Mouse (Mus musculus) urinary bladder, adult 2 months (tissue): ENCODE measurements at regions not wholly inside any gene's neighbourhood (a gene's known extent, or its start where the extent isn't known, plus 50 kb on each side); places are given as distances from the start of the nearest gene placed in this dataset.

ENCODE experiments used
- DNase-seq: peaks from one replicate; pipeline ENCODE4 v3.0.0; 2022; ENCODE audit warnings: low spot score

- DNase-seq: no peak
Measured at GRCm38 (mm10) chr13:44553363-44553762, 175.9 kb upstream of the Jarid2 start.

- DNase-seq: no peak
Measured at GRCm38 (mm10) chr13:44554686-44555463, 174.4 kb upstream of the Jarid2 start.

GRCm38 (mm10) chr13:44555979-44556378, 173.3 kb upstream of the Jarid2 start:
- DNase-seq: no peak

- DNase-seq: no peak
Measured at GRCm38 (mm10) chr13:44558051-44558450, 171.2 kb upstream of the Jarid2 start.

GRCm38 (mm10) chr13:44558491-44559177, 170.6 kb upstream of the Jarid2 start:
- DNase-seq: no peak

GRCm38 (mm10) chr13:44559178-44559565, 170.1 kb upstream of the Jarid2 start:
- DNase-seq: no peak

- no peak for DNase-seq
Measured at GRCm38 (mm10) chr13:44559706-44560105, 169.6 kb upstream of the Jarid2 start.

- no peak for DNase-seq
Measured at GRCm38 (mm10) chr13:44564705-44565104, 164.6 kb upstream of the Jarid2 start.

GRCm38 (mm10) chr13:44567696-44568095, 161.6 kb upstream of the Jarid2 start:
- no peak for DNase-seq

- no peak for DNase-seq
Measured at GRCm38 (mm10) chr13:44569241-44569778, 160.0 kb upstream of the Jarid2 start.

- DNase-seq: no peak
Measured at GRCm38 (mm10) chr13:44573463-44573862, 155.8 kb upstream of the Jarid2 start.

- DNase-seq: no peak
Measured at GRCm38 (mm10) chr13:44579215-44579614, 150.1 kb upstream of the Jarid2 start.

GRCm38 (mm10) chr13:44580156-44580736, 149.0 kb upstream of the Jarid2 start:
- no peak for DNase-seq

GRCm38 (mm10) chr13:44580767-44581166, 148.5 kb upstream of the Jarid2 start:
- DNase-seq: no peak

- no peak for DNase-seq
Measured at GRCm38 (mm10) chr13:44581947-44582766, 147.1 kb upstream of the Jarid2 start.

- no peak for DNase-seq
Measured at GRCm38 (mm10) chr13:44582767-44583085, 146.5 kb upstream of the Jarid2 start.

GRCm38 (mm10) chr13:44583614-44584013, 145.7 kb upstream of the Jarid2 start:
- DNase-seq: no peak

- DNase-seq: no peak
Measured at GRCm38 (mm10) chr13:44584151-44584550, 145.1 kb upstream of the Jarid2 start.

- DNase-seq: no peak
Measured at GRCm38 (mm10) chr13:44584551-44584950, 144.7 kb upstream of the Jarid2 start.

- DNase-seq: no peak
Measured at GRCm38 (mm10) chr13:44587846-44588245, 141.4 kb upstream of the Jarid2 start.

- no peak for DNase-seq
Measured at GRCm38 (mm10) chr13:44594645-44595044, 134.6 kb upstream of the Jarid2 start.

GRCm38 (mm10) chr13:44597666-44598065, 131.6 kb upstream of the Jarid2 start:
- no peak for DNase-seq
